Mouse (Mus musculus) kidney, postnatal 0 days (tissue): ENCODE data around the gene 2300009A05Rik. TPM values are rescaled to one million over a fixed set of nuclear protein-coding genes. Genes with fewer than 3 reads are reported as not detected.

Experiments used
- ATAC-seq: fragments of 200-750 bp; cut with Nextera tagmentation; replicated peaks from 2 replicates; pipeline ENCODE4 v1.8.0; 2017; ENCODE audit warnings: low read depth, moderate number of reproducible peaks, moderate TSS enrichment, moderate library complexity; ENCODE audit not compliant: low FRiP score
- DNase-seq: peaks from one replicate; pipeline ENCODE4 v3.0.0-alpha.2; 2016; ENCODE audit warnings: low spot score
- H3K27ac ChIP-seq: fragments of 300-500 bp; sonication (generic); 2 replicates; pipeline ENCODE4 v1.5.1; 2014; ENCODE audit warnings: mild to moderate bottlenecking
- H3K27me3 ChIP-seq: fragments of 300-500 bp; sonication (generic); 2 replicates; pipeline ENCODE4 v1.6.1; 2014; ENCODE audit warnings: low read length, mixed read lengths; ENCODE audit not compliant: insufficient read depth
- H3K36me3 ChIP-seq: fragments of 300-500 bp; sonication (generic); 2 replicates; pipeline ENCODE4 v1.6.1; 2014; ENCODE audit warnings: low read length, mixed read lengths; ENCODE audit not compliant: insufficient read depth
- H3K4me1 ChIP-seq: fragments of 300-500 bp; sonication (generic); replicated peaks from 2 replicates; pipeline ENCODE4 v1.6.1; 2014; ENCODE audit warnings: antibody characterized with exemption, low read length, mixed read lengths; ENCODE audit not compliant: insufficient read depth
- H3K4me2 ChIP-seq: fragments of 300-500 bp; sonication (generic); 2 replicates; pipeline ENCODE4 v1.6.1; 2014; ENCODE audit warnings: mild to moderate bottlenecking, low read length, moderate library complexity, mixed read lengths
- H3K4me3 ChIP-seq: fragments of 300-500 bp; sonication (generic); replicated peaks from 2 replicates; pipeline ENCODE4 v1.5.1; 2014; ENCODE audit warnings: low read depth, low read length
- H3K9ac ChIP-seq: fragments of 300-500 bp; sonication (generic); 2 replicates; pipeline ENCODE4 v1.6.1; 2014; ENCODE audit warnings: low read depth, low read length
- H3K9me3 ChIP-seq: fragments of 300-500 bp; sonication (generic); replicated peaks from 2 replicates; pipeline ENCODE4 v1.6.1; 2016; ENCODE audit warnings: low read length, inconsistent platforms, mixed read lengths
- CTCF ChIP-seq: IDR thresholded peaks from 2 replicates; pipeline ENCODE4 v1.5.1; 2016; ENCODE audit warnings: antibody characterized with exemption, low read depth, mild to moderate bottlenecking, moderate library complexity
- WGBS: fragments of 180-500 bp; shearing (Covaris S2); extraction: QIAGEN DNeasy Blood & Tissue Kit; methylation state at CpG from one replicate; pipeline ENCODE4 v1.1.7; 2014; 5-methylcytosine and 5-hydroxymethylcytosine counted together
- polyA plus RNA-seq: library from polyadenylated mRNA; unstranded; fragments of >200 nt; fragmentation: Nextera tagmentation; extraction: Ambion mirVana; gene quantifications from 2 replicates; pipeline ENCODE4 v1.2.1, GENCODE M21; 2015

The 2300009A05Rik gene
- polyA plus RNA-seq, 1 experiment from 2014 or later: 127 TPM

DNA sequence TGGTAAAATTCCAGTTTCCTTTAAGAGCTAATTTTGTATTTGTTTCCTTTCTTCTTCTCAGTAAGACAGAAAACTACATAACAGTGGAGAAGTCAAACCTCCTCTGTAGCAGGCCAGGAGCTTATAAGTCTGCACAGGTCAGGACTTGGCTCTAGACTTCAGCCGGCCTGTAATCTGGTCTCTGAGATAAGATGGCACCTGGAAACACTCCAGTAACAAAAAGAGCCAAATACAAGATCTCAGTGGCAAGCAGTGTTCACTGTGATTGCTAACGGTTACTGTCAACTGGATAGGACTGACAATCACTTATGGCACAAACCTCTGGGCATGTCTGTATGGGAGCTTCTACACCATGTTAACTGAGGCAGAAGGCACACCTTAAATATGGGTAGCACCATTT, 25.7 kb downstream of the 2300009A05Rik start:
- peaks cover 14% of the 10 kb centered on the region for H3K4me1 ChIP-seq
- ATAC-seq: no peak
- H3K9me3 ChIP-seq: no peaks in the 10 kb centered on the region
- no peak overlapping the region for H3K27ac ChIP-seq
- no peaks in the 10 kb centered on the region for H3K27me3 ChIP-seq
- no peak for TF ChIP-seq CTCF
- DNase-seq: no peak
- H3K9ac ChIP-seq: no peak overlapping the region
- 85% methylated on average over 2 of the region's 2 CpGs for WGBS
- H3K4me2 ChIP-seq: no peak overlapping the region
- H3K4me3 ChIP-seq: no peak overlapping the region
- peaks cover 8% of the 10 kb centered on the region for H3K36me3 ChIP-seq

DNA sequence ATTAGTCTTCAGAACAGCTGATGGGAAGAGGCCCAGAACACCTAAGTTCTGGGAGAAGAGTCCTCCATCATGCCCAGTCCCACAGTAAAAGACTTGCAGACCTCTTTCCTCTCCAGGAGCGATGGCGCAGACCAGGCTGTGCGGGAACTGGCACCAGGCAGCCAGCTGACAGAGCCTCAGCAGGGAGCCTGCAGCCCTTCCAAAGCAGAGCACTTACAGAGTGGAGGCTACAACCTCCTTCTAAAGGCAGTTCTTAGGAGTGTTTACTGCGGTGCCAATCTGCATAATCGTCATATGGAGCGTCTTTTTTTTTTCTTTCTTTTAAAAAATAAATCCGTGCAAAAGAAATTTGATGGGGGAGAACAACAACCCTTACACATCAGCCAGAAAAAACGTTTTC, 26.5 kb downstream of the 2300009A05Rik start:
- 84% methylated on average over 8 of the region's 8 CpGs for WGBS
- no peak overlapping the region for H3K4me3 ChIP-seq
- H3K27ac ChIP-seq: no peak overlapping the region
- H3K4me2 ChIP-seq: no peak overlapping the region
- peaks cover 8% of the 10 kb centered on the region for H3K36me3 ChIP-seq
- no peak for DNase-seq
- H3K4me1 ChIP-seq: peaks cover 12% of the 10 kb centered on the region; the same call in 1 of the 2 replicates
- no peaks in the 10 kb centered on the region for H3K9me3 ChIP-seq
- no peak overlapping the region for H3K9ac ChIP-seq
- ATAC-seq: no peak
- no peak for TF ChIP-seq CTCF
- no peaks in the 10 kb centered on the region for H3K27me3 ChIP-seq

DNA sequence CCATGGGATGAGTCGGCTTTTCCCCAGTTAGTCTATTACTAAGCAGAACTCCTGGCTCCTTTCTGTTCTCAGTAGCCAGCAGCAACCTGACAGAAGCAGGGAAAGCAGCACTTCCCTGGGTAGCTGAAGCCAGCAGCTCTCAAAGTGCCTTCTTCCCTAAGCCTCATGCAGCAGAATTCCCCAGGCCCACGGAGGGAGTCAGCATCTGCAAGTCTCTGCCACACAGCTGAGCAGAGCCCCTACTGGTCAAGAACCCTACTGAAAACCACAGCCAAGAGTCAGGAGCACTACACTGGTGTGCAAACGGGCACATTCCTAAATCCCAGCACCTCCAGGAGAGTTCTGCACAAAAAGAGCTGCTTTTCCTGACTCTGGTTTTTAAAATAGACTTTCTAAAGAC, 38.6 kb downstream of the 2300009A05Rik start:
- ATAC-seq (no peak), DNase-seq (peak; percentile 14)
- H3K27me3 ChIP-seq: no peaks in the 10 kb centered on the region
- H3K4me2 ChIP-seq: no peak overlapping the region
- no peaks in the 10 kb centered on the region for H3K9me3 ChIP-seq
- WGBS: 67% methylated on average over 3 of the region's 3 CpGs
- peak; percentile 50 for TF ChIP-seq CTCF
- no peaks in the 10 kb centered on the region for H3K36me3 ChIP-seq
- no peak overlapping the region for H3K4me3 ChIP-seq
- H3K4me1 ChIP-seq: no peaks in the 10 kb centered on the region
- H3K27ac ChIP-seq: no peak overlapping the region
- no peak overlapping the region for H3K9ac ChIP-seq

DNA sequence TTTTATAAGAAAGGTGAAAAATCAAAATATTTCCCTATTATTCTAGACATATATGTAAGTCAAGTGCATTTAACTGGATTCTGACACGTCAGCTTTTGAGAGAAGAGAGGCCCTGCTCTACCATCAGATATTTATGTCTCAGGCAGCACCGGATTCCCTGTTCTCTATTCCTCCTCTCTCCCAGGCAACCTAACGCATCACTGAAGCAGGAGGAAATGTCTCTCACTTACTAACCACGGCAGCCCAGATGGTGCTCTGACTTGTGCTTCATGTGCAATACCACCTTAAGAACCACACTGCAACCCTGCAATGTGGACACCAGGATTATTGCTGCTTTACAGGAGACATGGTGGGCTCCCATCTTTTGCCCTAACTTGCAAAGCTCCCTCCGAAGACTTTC, 40.0 kb downstream of the 2300009A05Rik start:
- Histone ChIP-seq H3K4me3 (no peak overlapping the region), H3K27me3 (no peaks in the 10 kb centered on the region), H3K27ac (no peak overlapping the region), H3K9me3 (no peaks in the 10 kb centered on the region), H3K36me3 (no peaks in the 10 kb centered on the region), H3K9ac (no peak overlapping the region), H3K4me2 (no peak overlapping the region), H3K4me1 (no peaks in the 10 kb centered on the region; the same call in 1 of the 2 replicates)
- no peak for DNase-seq
- no peak for ATAC-seq
- TF ChIP-seq CTCF: no peak
- WGBS: 79% methylated on average over 5 of the region's 5 CpGs

GRCm38 (mm10) chr9:63356721-63357120, 42.3 kb downstream of the 2300009A05Rik start:
- Histone ChIP-seq H3K4me1 (no peaks in the 10 kb centered on the region; the same call in 1 of the 2 replicates), H3K9ac (no peak overlapping the region), H3K27me3 (no peaks in the 10 kb centered on the region), H3K4me3 (no peak overlapping the region), H3K4me2 (no peak overlapping the region), H3K27ac (no peak overlapping the region), H3K9me3 (no peaks in the 10 kb centered on the region), H3K36me3 (no peaks in the 10 kb centered on the region)
- DNase-seq (no peak), ATAC-seq (no peak)
- TF ChIP-seq CTCF: no peak
- 41% methylated on average over 4 of the region's 4 CpGs for whole genome bisulfite sequencing

- peak; percentile 66 for DNase-seq
- Histone ChIP-seq H3K4me3 (no peak overlapping the region), H3K9me3 (no peaks in the 10 kb centered on the region), H3K36me3 (no peaks in the 10 kb centered on the region), H3K4me1 (no peaks in the 10 kb centered on the region; the same call in 1 of the 2 replicates), H3K27ac (no peak overlapping the region), H3K27me3 (no peaks in the 10 kb centered on the region), H3K4me2 (no peak overlapping the region), H3K9ac (no peak overlapping the region)
- TF ChIP-seq CTCF: no peak
- 39% methylated on average over 9 of the region's 9 CpGs for WGBS
- ATAC-seq: no peak
These were observed 42.8 kb downstream of the 2300009A05Rik start for GRCm38 (mm10) chr9:63356278-63356677.

DNA sequence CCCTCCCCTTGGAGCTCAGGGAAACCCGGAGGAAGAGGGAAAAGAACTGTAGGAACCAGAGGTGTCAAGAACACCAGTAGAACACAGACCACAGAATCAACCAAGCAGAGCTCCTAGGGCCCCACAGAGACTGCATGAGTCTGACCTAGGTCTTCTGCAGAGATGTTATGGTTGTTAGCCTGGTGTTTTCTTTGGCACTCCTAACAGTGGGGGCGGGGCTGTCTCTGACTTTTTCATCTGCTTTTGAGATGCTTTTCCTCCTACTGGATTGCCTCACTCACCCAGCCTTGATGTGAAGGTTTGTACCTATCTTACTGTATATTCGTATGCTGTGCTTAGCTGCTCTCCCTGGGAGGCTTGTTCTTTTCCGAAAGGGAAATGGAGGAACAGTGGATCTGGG, 44.9 kb downstream of the 2300009A05Rik start:
- no peaks in the 10 kb centered on the region for H3K36me3 ChIP-seq
- H3K4me3 ChIP-seq: no peak overlapping the region
- H3K27me3 ChIP-seq: no peaks in the 10 kb centered on the region
- H3K27ac ChIP-seq: no peak overlapping the region
- ATAC-seq (no peak), DNase-seq (peak; percentile 60)
- 46% methylated on average over 4 of the region's 4 CpGs for WGBS
- H3K9me3 ChIP-seq: no peaks in the 10 kb centered on the region
- no peak for TF ChIP-seq CTCF
- H3K4me2 ChIP-seq: no peak overlapping the region
- H3K4me1 ChIP-seq: no peaks in the 10 kb centered on the region; the same call in 1 of the 2 replicates
- no peak overlapping the region for H3K9ac ChIP-seq
